Mouse (Mus musculus): ENCODE results near the gene Plxna2. TPM values are rescaled to one million over a fixed set of nuclear protein-coding genes. Genes with fewer than 3 reads are reported as not detected.

Plxna2 gene
- 10.8 and 11.0 TPM in 2 replicates for polyA plus RNA-seq (2012; rRNA removed)
- 10.2 and 11.9 TPM in 2 replicates for polyA plus RNA-seq (2014; fragmentation: Nextera tagmentation; extraction: Ambion mirVana)

- Histone ChIP-seq H3K27ac (replicated peaks; ENCODE audit: low read depth, low read length) (no peak within 1 kb of the TSS), H3K4me2 (replicated peaks; ENCODE audit: low read depth, low read length, severe bottlenecking) (peak within 1 kb of the TSS; percentile 98), H3K4me3 (replicated peaks; ENCODE audit: low read length) (peak within 1 kb of the TSS; percentile 71), H3K27me3 (ENCODE audit: control insufficient read depth, insufficient read depth, low read length) (0 out of 2 replicates have a peak, but pooled peaks cover 8% of the 10 kb centered on the region), H3K9ac (ENCODE audit: low read depth, low read length, severe bottlenecking) (no peak within 1 kb of the TSS), H3K36me3 (ENCODE audit: control insufficient read depth, insufficient read depth, low read length) (no peaks in the 10 kb centered on the region), H3K9me3 (ENCODE audit: control insufficient read depth, low read length) (no peaks in the 10 kb centered on the region), H3K4me1 (ENCODE audit: control insufficient read depth, insufficient read depth, low read length) (peaks cover 7% of the 10 kb centered on the region; the same call in 1 of the 2 replicates)
- TF ChIP-seq POLR2A (IDR thresholded peaks at IDR 0.05; ENCODE audit: borderline replicate concordance, extremely low read depth, insufficient read depth, insufficient read length) = no peak
- ATAC-seq (ENCODE audit: low FRiP score, low read depth) (no peak), DNase-seq (ENCODE audit: low spot score) (no peak)
- 91% methylated on average over 2 of the region's 2 CpGs for WGBS
Observed at GRCm38 (mm10) chr1:194617918-194618317, at the start of gene Plxna2. TSS of gene Plxna2 (plus strand) at chr1:194618218.

DNA sequence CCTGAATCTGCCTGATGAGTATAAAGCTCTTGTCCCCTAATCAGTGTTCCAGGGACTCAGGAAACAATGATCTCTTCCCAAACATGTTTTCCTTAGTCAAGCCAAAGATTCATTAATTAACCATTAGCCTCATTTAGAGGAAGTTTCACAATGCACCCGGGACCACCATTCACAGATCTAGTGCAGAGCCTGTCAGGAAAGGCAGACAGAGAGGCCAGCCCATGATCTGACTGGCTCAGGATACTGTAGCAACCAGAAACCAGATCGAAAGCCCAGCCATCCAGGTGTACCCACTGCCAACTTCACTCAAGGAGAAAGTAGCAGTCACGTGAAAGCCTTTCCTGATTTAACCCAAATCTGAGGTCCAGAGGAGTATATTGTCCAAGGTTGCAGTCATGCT, 44.1 kb upstream of the Plxna2 start:
- ATAC-seq (ENCODE audit: low FRiP score, low read depth) (no peak), DNase-seq (ENCODE audit: low spot score) (no peak)
- Histone ChIP-seq H3K27me3 (ENCODE audit: control insufficient read depth, insufficient read depth, low read length) (no peaks in the 10 kb centered on the region), H3K4me1 (ENCODE audit: control insufficient read depth, insufficient read depth, low read length) (no peaks in the 10 kb centered on the region), H3K4me3 (replicated peaks; ENCODE audit: low read length) (no peak overlapping the region), H3K36me3 (ENCODE audit: control insufficient read depth, insufficient read depth, low read length) (no peaks in the 10 kb centered on the region), H3K9me3 (ENCODE audit: control insufficient read depth, low read length) (no peaks in the 10 kb centered on the region), H3K27ac (replicated peaks; ENCODE audit: low read depth, low read length) (no peak overlapping the region), H3K9ac (ENCODE audit: low read depth, low read length, severe bottlenecking) (no peak overlapping the region), H3K4me2 (replicated peaks; ENCODE audit: low read depth, low read length, severe bottlenecking) (no peak overlapping the region)
- TF ChIP-seq POLR2A (IDR thresholded peaks at IDR 0.05; ENCODE audit: borderline replicate concordance, extremely low read depth, insufficient read depth, insufficient read length) = no peak
- 74% methylated on average over 3 of the region's 3 CpGs for WGBS

DNA sequence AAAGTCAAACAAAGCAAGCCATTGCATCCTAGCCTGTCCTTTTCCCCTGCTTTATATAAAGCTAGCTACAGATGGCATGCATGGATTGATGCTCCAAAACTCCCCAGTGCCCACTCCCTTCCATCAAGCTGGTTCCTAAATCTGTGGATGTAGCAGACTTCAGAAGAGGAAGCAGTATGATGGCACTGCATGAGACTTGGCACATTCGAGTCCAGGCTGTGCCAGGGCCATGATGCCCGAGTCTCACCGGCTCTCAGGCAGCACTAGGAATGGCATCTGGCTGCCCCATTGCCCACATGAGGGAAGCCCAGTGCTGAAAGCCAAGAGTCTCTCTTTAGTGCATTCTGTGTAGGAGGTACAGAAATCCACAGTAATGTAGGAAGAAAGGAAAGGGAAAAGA, 39.7 kb upstream of the Plxna2 start:
- ATAC-seq (ENCODE audit: low FRiP score, low read depth) (no peak), DNase-seq (ENCODE audit: low spot score) (no peak)
- no peak overlapping the region for H3K4me2 ChIP-seq (replicated peaks; ENCODE audit: low read depth, low read length, severe bottlenecking)
- H3K4me3 ChIP-seq (replicated peaks; ENCODE audit: low read length) = no peak overlapping the region
- H3K27ac ChIP-seq (replicated peaks; ENCODE audit: low read depth, low read length) = no peak overlapping the region
- H3K36me3 ChIP-seq (ENCODE audit: control insufficient read depth, insufficient read depth, low read length) = no peaks in the 10 kb centered on the region
- TF ChIP-seq POLR2A (IDR thresholded peaks at IDR 0.05; ENCODE audit: borderline replicate concordance, extremely low read depth, insufficient read depth, insufficient read length) = no peak
- H3K27me3 ChIP-seq (ENCODE audit: control insufficient read depth, insufficient read depth, low read length) = no peaks in the 10 kb centered on the region
- 90% methylated on average over 3 of the region's 3 CpGs for WGBS
- H3K9ac ChIP-seq (ENCODE audit: low read depth, low read length, severe bottlenecking) = no peak overlapping the region
- no peaks in the 10 kb centered on the region for H3K4me1 ChIP-seq (ENCODE audit: control insufficient read depth, insufficient read depth, low read length)
- no peaks in the 10 kb centered on the region for H3K9me3 ChIP-seq (ENCODE audit: control insufficient read depth, low read length)

GRCm38 (mm10) chr1:194580539-194580938, 37.5 kb upstream of the Plxna2 start:
- Histone ChIP-seq H3K4me2 (replicated peaks; ENCODE audit: low read depth, low read length, severe bottlenecking) (no peak overlapping the region), H3K27me3 (ENCODE audit: control insufficient read depth, insufficient read depth, low read length) (no peaks in the 10 kb centered on the region), H3K9me3 (ENCODE audit: control insufficient read depth, low read length) (no peaks in the 10 kb centered on the region), H3K9ac (ENCODE audit: low read depth, low read length, severe bottlenecking) (no peak overlapping the region), H3K36me3 (ENCODE audit: control insufficient read depth, insufficient read depth, low read length) (no peaks in the 10 kb centered on the region), H3K4me3 (replicated peaks; ENCODE audit: low read length) (no peak overlapping the region), H3K4me1 (ENCODE audit: control insufficient read depth, insufficient read depth, low read length) (no peaks in the 10 kb centered on the region), H3K27ac (replicated peaks; ENCODE audit: low read depth, low read length) (no peak overlapping the region)
- ATAC-seq (ENCODE audit: low FRiP score, low read depth) (no peak), DNase-seq (ENCODE audit: low spot score) (no peak)
- no peak for TF ChIP-seq POLR2A (IDR thresholded peaks at IDR 0.05; ENCODE audit: borderline replicate concordance, extremely low read depth, insufficient read depth, insufficient read length)

DNA sequence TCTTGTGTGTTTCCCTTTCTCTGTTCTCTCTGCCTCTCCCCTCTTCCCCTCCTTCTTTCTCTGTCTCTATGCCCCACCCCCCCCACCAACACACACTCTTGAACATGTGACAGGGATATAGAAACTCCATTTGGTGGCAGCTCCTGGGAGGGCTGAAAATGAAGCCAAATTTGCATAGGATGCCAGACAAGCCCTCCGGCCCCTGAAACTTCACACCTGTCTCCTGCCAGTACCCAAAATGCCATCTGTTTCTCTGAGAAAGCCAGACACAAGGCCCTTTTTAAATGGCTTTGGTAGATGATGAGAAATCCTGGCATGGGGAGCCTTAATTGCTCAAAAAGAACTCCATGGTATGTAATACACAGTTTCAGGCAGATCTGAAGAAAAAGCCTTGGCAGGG, 31.3 kb upstream of the Plxna2 start:
- no peak for TF ChIP-seq POLR2A (IDR thresholded peaks at IDR 0.05; ENCODE audit: borderline replicate concordance, extremely low read depth, insufficient read depth, insufficient read length)
- Histone ChIP-seq H3K9ac (ENCODE audit: low read depth, low read length, severe bottlenecking) (no peak overlapping the region), H3K9me3 (ENCODE audit: control insufficient read depth, low read length) (no peaks in the 10 kb centered on the region), H3K4me3 (replicated peaks; ENCODE audit: low read length) (no peak overlapping the region), H3K27me3 (ENCODE audit: control insufficient read depth, insufficient read depth, low read length) (no peaks in the 10 kb centered on the region), H3K27ac (replicated peaks; ENCODE audit: low read depth, low read length) (no peak overlapping the region), H3K4me2 (replicated peaks; ENCODE audit: low read depth, low read length, severe bottlenecking) (no peak overlapping the region), H3K4me1 (ENCODE audit: control insufficient read depth, insufficient read depth, low read length) (peaks cover 18% of the 10 kb centered on the region), H3K36me3 (ENCODE audit: control insufficient read depth, insufficient read depth, low read length) (no peaks in the 10 kb centered on the region)
- ATAC-seq (ENCODE audit: low FRiP score, low read depth) (no peak), DNase-seq (ENCODE audit: low spot score) (peak; percentile 10)
- WGBS = 33% methylated on average over 1 of the region's 1 CpGs

GRCm38 (mm10) chr1:194587532-194587931, 30.5 kb upstream of the Plxna2 start:
- H3K4me2 ChIP-seq (replicated peaks; ENCODE audit: low read depth, low read length, severe bottlenecking) = no peak overlapping the region
- no peaks in the 10 kb centered on the region for H3K36me3 ChIP-seq (ENCODE audit: control insufficient read depth, insufficient read depth, low read length)
- 0 out of 2 replicates have a peak overlapping the region, but pooled peaks have one; percentile 2 for H3K27ac ChIP-seq (replicated peaks; ENCODE audit: low read depth, low read length)
- no peak for TF ChIP-seq POLR2A (IDR thresholded peaks at IDR 0.05; ENCODE audit: borderline replicate concordance, extremely low read depth, insufficient read depth, insufficient read length)
- H3K9me3 ChIP-seq (ENCODE audit: control insufficient read depth, low read length) = no peaks in the 10 kb centered on the region
- DNase-seq (ENCODE audit: low spot score) = no peak
- ATAC-seq (ENCODE audit: low FRiP score, low read depth) = no peak
- no peak overlapping the region for H3K9ac ChIP-seq (ENCODE audit: low read depth, low read length, severe bottlenecking)
- peaks cover 18% of the 10 kb centered on the region for H3K4me1 ChIP-seq (ENCODE audit: control insufficient read depth, insufficient read depth, low read length)
- no peak overlapping the region for H3K4me3 ChIP-seq (replicated peaks; ENCODE audit: low read length)
- no peaks in the 10 kb centered on the region for H3K27me3 ChIP-seq (ENCODE audit: control insufficient read depth, insufficient read depth, low read length)
